Mouse (Mus musculus) kidney, embryonic 14.5 days (tissue): Measurements from ENCODE around the gene Nhlrc2. TPM values are rescaled to one million over a fixed set of nuclear protein-coding genes. Genes with fewer than 3 reads are reported as not detected.

Source experiments
- ATAC-seq: fragments of 200-750 bp; cut with Nextera tagmentation; 2 replicates; pipeline ENCODE4 v1.8.0; 2017; ENCODE audit warnings: moderate number of reproducible peaks, mild to moderate bottlenecking, moderate TSS enrichment, moderate library complexity; ENCODE audit not compliant: low FRiP score, low TSS enrichment
- H3K27ac ChIP-seq: fragments of 300-500 bp; sonication (generic); 2 replicates; pipeline ENCODE4 v1.5.1; 2014; ENCODE audit warnings: low read depth, mild to moderate bottlenecking, low read length, moderate library complexity, mixed read lengths
- H3K27me3 ChIP-seq: fragments of 300-500 bp; sonication (generic); 2 replicates; pipeline ENCODE4 v1.6.1; 2014; ENCODE audit warnings: mild to moderate bottlenecking, low read length; ENCODE audit not compliant: control insufficient read depth, insufficient read depth
- H3K36me3 ChIP-seq: fragments of 300-500 bp; sonication (generic); 2 replicates; pipeline ENCODE4 v1.6.1; 2014; ENCODE audit warnings: low read length, mixed read lengths; ENCODE audit not compliant: control insufficient read depth, insufficient read depth
- H3K4me1 ChIP-seq: fragments of 300-500 bp; sonication (generic); 2 replicates; pipeline ENCODE4 v1.6.1; 2014; ENCODE audit warnings: low read length, mixed read lengths; ENCODE audit not compliant: control insufficient read depth, insufficient read depth
- H3K4me2 ChIP-seq: fragments of 300-500 bp; sonication (generic); replicated peaks from 2 replicates; pipeline ENCODE4 v1.6.1; 2014; ENCODE audit warnings: low read depth, mild to moderate bottlenecking, low read length
- H3K4me3 ChIP-seq: fragments of 300-500 bp; sonication (generic); 2 replicates; pipeline ENCODE4 v1.5.1; 2014; ENCODE audit warnings: mild to moderate bottlenecking, low read length
- H3K9ac ChIP-seq: fragments of 300-500 bp; sonication (generic); 2 replicates; pipeline ENCODE4 v1.6.1; 2014; ENCODE audit warnings: low read depth, mild to moderate bottlenecking, low read length, moderate library complexity
- H3K9me3 ChIP-seq: fragments of 300-500 bp; sonication (generic); 2 replicates; pipeline ENCODE4 v1.6.1; 2016; ENCODE audit warnings: low read length; ENCODE audit not compliant: control insufficient read depth
- WGBS: fragments of 180-500 bp; shearing (Covaris S2); extraction: QIAGEN DNeasy Blood & Tissue Kit; methylation state at CpG from one replicate; pipeline ENCODE4 v1.1.7; 2014; 5-methylcytosine and 5-hydroxymethylcytosine counted together
- polyA plus RNA-seq: library from polyadenylated mRNA; unstranded; fragments of >200 nt; fragmentation: Nextera tagmentation; extraction: Ambion mirVana; gene quantifications from 2 replicates; pipeline ENCODE4 v1.2.1, GENCODE M21; 2014

The Nhlrc2 gene
- polyA plus RNA-seq, 1 experiment from 2014 or later = 17.8 TPM

DNA sequence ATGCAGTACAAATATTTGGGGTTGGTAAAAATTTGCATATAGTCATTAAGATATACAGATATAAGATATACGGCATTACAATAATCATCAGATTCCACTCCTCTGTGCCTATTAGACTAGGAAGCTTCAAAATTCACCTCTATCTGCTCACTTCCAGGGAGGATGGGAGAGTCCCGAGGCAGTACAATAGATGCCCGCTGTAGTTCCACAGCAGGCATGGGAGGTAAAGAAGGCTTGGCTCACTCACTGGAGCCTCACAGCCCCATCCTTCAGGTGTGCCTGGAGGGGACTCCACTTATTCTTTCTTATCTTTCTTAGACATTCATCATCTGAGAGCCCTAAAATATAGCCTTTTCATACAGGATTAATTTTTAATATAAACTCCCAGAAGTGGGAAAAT, 13.7 kb upstream of the Nhlrc2 start:
- 93% methylated on average over 3 of the region's 3 CpGs for WGBS

GRCm38 (mm10) chr19:56535064-56535463, 13.0 kb upstream of the Nhlrc2 start:
- no peak for ATAC-seq
- no peak overlapping the region for H3K4me3 ChIP-seq
- no peaks in the 10 kb centered on the region for H3K4me1 ChIP-seq
- WGBS = 84% methylated on average over 9 of the region's 9 CpGs
- no peak overlapping the region for H3K27ac ChIP-seq
- H3K9ac ChIP-seq = no peak overlapping the region
- H3K36me3 ChIP-seq = peaks cover 10% of the 10 kb centered on the region
- no peaks in the 10 kb centered on the region for H3K9me3 ChIP-seq
- no peaks in the 10 kb centered on the region for H3K27me3 ChIP-seq
- H3K4me2 ChIP-seq = no peak overlapping the region

More for the DNA sequence above, 13.7 kb upstream of the Nhlrc2 start:
- Histone ChIP-seq H3K4me3 (no peak overlapping the region), H3K27me3 (no peaks in the 10 kb centered on the region), H3K9ac (no peak overlapping the region), H3K36me3 (peaks cover 10% of the 10 kb centered on the region), H3K4me2 (no peak overlapping the region), H3K4me1 (no peaks in the 10 kb centered on the region), H3K9me3 (no peaks in the 10 kb centered on the region), H3K27ac (no peak overlapping the region)
- no peak for ATAC-seq

DNA sequence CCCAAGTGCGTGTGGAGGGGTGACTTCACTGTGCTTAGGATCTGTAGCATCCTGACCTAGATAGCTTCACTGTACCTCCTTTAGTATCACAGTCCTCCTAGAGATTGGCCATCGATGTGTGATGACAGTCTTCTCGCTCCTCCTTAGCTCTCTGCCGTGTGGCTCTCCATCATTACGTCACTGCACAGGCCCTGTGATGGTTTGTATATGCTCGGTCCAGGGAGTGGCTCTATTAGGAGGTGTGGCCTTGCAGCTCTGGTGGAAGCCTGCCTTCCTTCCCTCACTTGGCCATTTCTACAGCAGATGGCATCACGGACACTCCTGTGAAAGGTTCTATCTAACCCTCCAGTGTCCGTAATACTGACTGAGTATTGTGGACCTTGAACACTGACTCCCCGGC, 12.3 kb upstream of the Nhlrc2 start:
- Histone ChIP-seq H3K4me2 (no peak overlapping the region), H3K27me3 (no peaks in the 10 kb centered on the region), H3K9me3 (no peaks in the 10 kb centered on the region), H3K4me1 (no peaks in the 10 kb centered on the region), H3K4me3 (no peak overlapping the region), H3K9ac (no peak overlapping the region), H3K27ac (no peak overlapping the region), H3K36me3 (peaks cover 14% of the 10 kb centered on the region)
- 92% methylated on average over 9 of the region's 9 CpGs for WGBS
- no peak for ATAC-seq

DNA sequence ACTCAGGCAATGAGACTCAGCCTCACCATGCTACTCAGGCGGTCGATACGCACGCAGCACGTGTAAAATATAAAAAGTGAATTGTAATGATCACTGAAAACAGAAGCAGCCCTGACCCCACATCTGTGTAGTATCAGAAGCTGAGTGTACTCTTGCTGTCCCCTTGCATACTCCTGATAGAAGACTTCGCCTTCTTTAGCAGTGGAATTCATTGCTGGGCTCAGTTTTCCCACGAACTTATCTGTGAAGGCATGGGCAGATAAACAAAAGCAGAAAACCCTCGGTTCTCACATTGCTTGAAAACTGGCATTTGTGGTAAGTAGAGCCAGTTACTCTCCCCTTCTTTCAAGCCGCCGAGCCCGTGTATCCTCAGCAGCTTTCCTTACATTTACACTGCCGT, 4.7 kb upstream of the Nhlrc2 start:
- Histone ChIP-seq H3K9me3 (no peaks in the 10 kb centered on the region), H3K4me1 (0 out of 2 replicates have a peak, but pooled peaks cover 4% of the 10 kb centered on the region), H3K4me3 (no peak overlapping the region), H3K27me3 (no peaks in the 10 kb centered on the region), H3K36me3 (peaks cover 21% of the 10 kb centered on the region; the same call in 1 of the 2 replicates), H3K4me2 (no peak overlapping the region), H3K9ac (no peak overlapping the region), H3K27ac (no peak overlapping the region)
- no peak for ATAC-seq
- 91% methylated on average over 12 of the region's 12 CpGs for WGBS

DNA sequence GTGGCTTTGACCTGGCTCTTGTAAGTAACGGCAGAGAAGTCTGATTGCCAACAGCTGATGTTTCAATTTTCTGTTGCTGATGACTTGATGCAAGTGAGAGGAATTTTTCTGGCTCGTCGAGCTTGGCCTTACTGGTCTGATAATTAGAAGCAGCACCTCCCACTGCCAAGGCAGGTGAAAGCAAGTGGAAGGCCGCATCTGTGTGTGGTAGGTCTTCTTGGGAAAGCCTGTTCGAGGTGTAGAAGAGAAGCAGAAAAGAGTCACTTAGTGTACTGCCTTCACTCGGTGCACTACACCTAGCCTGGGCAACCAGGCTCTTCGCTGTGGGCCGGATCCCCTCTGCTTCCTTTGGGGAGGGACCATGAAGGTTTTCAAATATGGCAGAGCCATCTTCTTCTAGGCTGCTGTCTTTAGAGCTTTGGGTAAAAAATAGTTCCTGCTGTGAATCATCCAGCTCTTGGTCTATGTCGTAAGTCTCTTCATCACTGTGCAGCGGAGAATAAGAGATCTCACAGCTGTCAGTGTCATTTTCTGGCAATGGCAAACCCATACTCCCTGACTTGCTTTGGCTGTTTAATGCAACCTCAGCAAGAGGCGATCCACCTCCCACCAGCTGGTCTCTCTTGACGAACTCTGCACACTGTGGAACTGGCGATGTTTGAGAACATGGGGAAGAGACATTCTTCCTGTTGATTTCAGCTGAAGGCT, 3.2 kb upstream of the Nhlrc2 start:
- Histone ChIP-seq H3K4me3 (no peak overlapping the region), H3K9me3 (no peaks in the 10 kb centered on the region), H3K36me3 (peaks cover 21% of the 10 kb centered on the region; the same call in 1 of the 2 replicates), H3K4me1 (peaks cover 9% of the 10 kb centered on the region), H3K27ac (no peak overlapping the region), H3K27me3 (no peaks in the 10 kb centered on the region), H3K4me2 (no peak overlapping the region), H3K9ac (no peak overlapping the region)
- 81% methylated on average over 13 of the region's 13 CpGs for WGBS
- ATAC-seq = no peak

DNA sequence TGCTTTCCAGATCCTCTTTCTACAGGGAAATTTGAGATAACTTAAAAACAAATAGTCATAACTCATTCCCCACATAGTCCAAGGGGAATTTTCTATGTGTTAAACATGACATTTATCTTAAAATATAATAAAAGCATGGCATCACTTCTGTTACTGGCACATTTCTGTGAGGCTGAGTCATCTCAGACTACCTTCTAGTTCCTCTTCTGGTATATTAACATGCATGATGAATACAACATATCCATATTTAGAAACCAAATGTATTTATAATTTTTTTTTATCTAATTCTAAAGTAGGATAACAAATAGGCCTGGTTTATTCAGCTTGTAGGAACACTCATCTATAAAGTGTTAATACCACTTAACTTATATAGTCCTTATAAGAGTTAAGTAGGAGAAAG, 2.0 kb upstream of the Nhlrc2 start:
- Histone ChIP-seq H3K9me3 (no peaks in the 10 kb centered on the region), H3K4me1 (peaks cover 11% of the 10 kb centered on the region)
- no peak for ATAC-seq

GRCm38 (mm10) chr19:56547456-56548229, 418 bp upstream of the Nhlrc2 start, which contains the start of gene Dclre1a:
Gene Dclre1a (minus strand): TSS chr19:56548222.
- Histone ChIP-seq H3K27me3 (no peaks in the 10 kb centered on the region), H3K27ac (peak within 1 kb of the TSS; percentile 98), H3K9me3 (no peaks in the 10 kb centered on the region), H3K4me3 (peak within 1 kb of the TSS; percentile 89), H3K9ac (peak within 1 kb of the TSS; percentile 95), H3K4me2 (peak within 1 kb of the TSS; percentile 74), H3K36me3 (peaks cover 20% of the 10 kb centered on the region), H3K4me1 (peaks cover 11% of the 10 kb centered on the region)
- ATAC-seq = peak; percentile 56
- 8% methylated on average over 20 of the region's 20 CpGs for WGBS

More for the DNA sequence above, 2.0 kb upstream of the Nhlrc2 start:
- H3K27me3 ChIP-seq = no peaks in the 10 kb centered on the region
- H3K9ac ChIP-seq = no peak overlapping the region
- no peak overlapping the region for H3K27ac ChIP-seq
- no peak overlapping the region for H3K4me2 ChIP-seq
- H3K36me3 ChIP-seq = peaks cover 18% of the 10 kb centered on the region; the same call in 1 of the 2 replicates
- no peak overlapping the region for H3K4me3 ChIP-seq

DNA sequence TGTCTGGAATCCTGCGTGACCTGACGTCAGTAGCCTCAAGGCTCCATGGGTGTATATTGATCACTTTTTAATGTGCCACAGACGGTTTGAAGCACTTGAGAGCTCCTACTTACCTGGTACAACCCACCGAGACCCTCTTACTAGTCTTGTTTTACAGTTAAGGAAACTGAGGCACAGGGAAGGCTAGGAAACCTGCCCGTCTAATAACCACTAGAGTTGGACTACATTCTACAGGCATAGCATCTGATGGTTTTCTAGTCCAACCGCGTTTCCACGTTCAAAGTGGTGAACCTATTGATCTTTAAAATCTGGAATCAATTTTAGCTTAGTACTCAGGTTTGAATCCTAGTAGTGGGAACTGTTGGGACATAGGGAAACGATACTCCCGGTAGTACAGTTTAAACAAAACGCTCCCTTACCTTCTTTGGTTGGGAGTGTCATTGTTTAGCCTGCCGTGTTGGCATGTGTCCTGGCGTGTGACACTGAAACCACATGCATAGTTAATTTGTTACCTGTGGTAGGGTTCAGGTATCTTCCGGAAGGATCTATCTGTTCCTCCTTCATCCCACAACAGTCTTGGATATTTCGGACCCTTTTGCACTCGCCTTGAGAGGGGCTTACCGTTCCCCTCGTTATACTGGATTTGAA, 1.1 kb downstream of the Nhlrc2 start:
- H3K9ac ChIP-seq = peak overlapping the region; percentile 95
- WGBS = 24% methylated on average over 18 of the region's 18 CpGs
- no peak for ATAC-seq
- H3K4me2 ChIP-seq = peak overlapping the region; percentile 74
- no peaks in the 10 kb centered on the region for H3K9me3 ChIP-seq
- H3K36me3 ChIP-seq = peaks cover 21% of the 10 kb centered on the region
- peak overlapping the region; percentile 98 for H3K27ac ChIP-seq
- peaks cover 11% of the 10 kb centered on the region for H3K4me1 ChIP-seq
- no peaks in the 10 kb centered on the region for H3K27me3 ChIP-seq
- peak overlapping the region; percentile 89 for H3K4me3 ChIP-seq
